Mouse (Mus musculus) urinary bladder, postnatal 4 days (tissue): Measurements from ENCODE around the gene Ttc9b.
"Not testable (repeated sequence)": the region's sequence is repeated elsewhere in the genome, so short reads cannot be mapped to it uniquely, and the experiment has no call there.

Experiments
- DNase-seq, 2 experiments: peaks; one replicate each; pipeline ENCODE4 v3.0.0; 2021 to 2022; ENCODE audit warnings: low spot score in 2 of 2

Gene Ttc9b

GRCm38 (mm10) chr7:27653681-27654437, at the start of gene Ttc9b:
Gene Ttc9b (plus strand): TSS chr7:27653915.
- DNase-seq, result peak; percentile 48 to 68

GRCm38 (mm10) chr7:27604661-27605348, 48.9 kb upstream of the Ttc9b start:
- no peak for DNase-seq

GRCm38 (mm10) chr7:27605499-27606285, 48.0 kb upstream of the Ttc9b start:
- DNase-seq, result peak in 1 of 2 experiments; percentile 49

- DNase-seq, result no peak
These were observed 47.0 kb upstream of the Ttc9b start for GRCm38 (mm10) chr7:27606481-27607254.

GRCm38 (mm10) chr7:27607580-27607979, 46.1 kb upstream of the Ttc9b start:
- no peak for DNase-seq

GRCm38 (mm10) chr7:27608130-27608529, 45.6 kb upstream of the Ttc9b start:
- DNase-seq, result no peak

- DNase-seq, result no peak
These were observed 44.4 kb upstream of the Ttc9b start for GRCm38 (mm10) chr7:27609285-27609684.

GRCm38 (mm10) chr7:27609688-27610087, 44.0 kb upstream of the Ttc9b start:
- no peak for DNase-seq

GRCm38 (mm10) chr7:27610370-27610769, 43.3 kb upstream of the Ttc9b start:
- no peak for DNase-seq

GRCm38 (mm10) chr7:27610871-27611270, 42.8 kb upstream of the Ttc9b start:
- DNase-seq, result no peak

GRCm38 (mm10) chr7:27612940-27613339, 40.8 kb upstream of the Ttc9b start:
- DNase-seq, result no peak

GRCm38 (mm10) chr7:27613751-27614499, 39.8 kb upstream of the Ttc9b start:
- no peak for DNase-seq

GRCm38 (mm10) chr7:27621028-27621427, 32.7 kb upstream of the Ttc9b start:
- no peak for DNase-seq

- DNase-seq, result no peak
These were observed 31.5 kb upstream of the Ttc9b start for GRCm38 (mm10) chr7:27622234-27622633.

- DNase-seq, result no peak
These were observed 28.7 kb upstream of the Ttc9b start for GRCm38 (mm10) chr7:27624967-27625366.

- no peak for DNase-seq
These were observed 26.0 kb upstream of the Ttc9b start for GRCm38 (mm10) chr7:27627707-27628106.

GRCm38 (mm10) chr7:27628190-27628589, 25.5 kb upstream of the Ttc9b start:
- DNase-seq, result no peak

- DNase-seq, result not testable (repeated sequence)
These were observed 24.9 kb upstream of the Ttc9b start for GRCm38 (mm10) chr7:27628816-27629215.

- no peak for DNase-seq
These were observed 22.3 kb upstream of the Ttc9b start for GRCm38 (mm10) chr7:27631439-27631838.

- no peak for DNase-seq
These were observed 20.5 kb upstream of the Ttc9b start for GRCm38 (mm10) chr7:27633166-27633565.

GRCm38 (mm10) chr7:27634691-27635090, 19.0 kb upstream of the Ttc9b start:
- no peak for DNase-seq
